Mouse (Mus musculus) MEL (cell line): ENCODE data around the gene Gimap9. TPM values are rescaled to one million over a fixed set of nuclear protein-coding genes. Genes with fewer than 3 reads are reported as not detected.

Source experiments
- DNase-seq: peaks from one replicate; pipeline ENCODE4 v3.0.0; 2011; ENCODE audit warnings: low read depth, low spot score
- H3K27ac ChIP-seq: 2 replicates; pipeline ENCODE4 v1.5.1; 2012; ENCODE audit warnings: low read depth, mild to moderate bottlenecking, control low read depth, low read length, moderate library complexity; ENCODE audit not compliant: control insufficient read depth
- H3K27me3 ChIP-seq, 2 experiments: fragments of 150-350 bp in 1 of 2; sonication (generic) in 1 of 2; 2 replicates each; pipeline ENCODE4 v1.6.1; 2012; ENCODE audit warnings: low read length in 2 of 2, mild to moderate bottlenecking in 2 of 2, improper control_type of control experiment in 1 of 2, moderate library complexity in 1 of 2; ENCODE audit not compliant: insufficient read depth in 2 of 2, control insufficient read depth in 1 of 2
- H3K36me3 ChIP-seq, 2 experiments: 2 replicates each; pipeline ENCODE4 v1.6.1; 2012 to 2014; ENCODE audit warnings: low read length in 2 of 2, improper control_type of control experiment in 1 of 2, inconsistent platforms in 1 of 2, mild to moderate bottlenecking in 1 of 2; ENCODE audit not compliant: insufficient read depth in 2 of 2, control insufficient read depth in 1 of 2
- H3K4me1 ChIP-seq, 2 experiments: fragments of 150-350 bp in 1 of 2; sonication (generic) in 1 of 2; 2 replicates each; pipeline ENCODE4 v1.6.1; 2012; ENCODE audit warnings: low read length in 2 of 2, improper control_type of control experiment in 1 of 2, mild to moderate bottlenecking in 1 of 2; ENCODE audit not compliant: insufficient read depth in 2 of 2, control insufficient read depth in 1 of 2
- H3K4me3 ChIP-seq, 2 experiments: fragments of 150-350 bp in 1 of 2; sonication (generic) in 1 of 2; 2 replicates each; pipeline ENCODE4 v1.5.1; 2012; ENCODE audit warnings: low read depth in 2 of 2, low read length in 2 of 2, mild to moderate bottlenecking in 2 of 2, moderate library complexity in 2 of 2, control low read depth in 1 of 2, improper control_type of control experiment in 1 of 2; ENCODE audit not compliant: control insufficient read depth in 1 of 2, insufficient read depth in 1 of 2
- H3K79me2 ChIP-seq: 2 replicates; pipeline ENCODE4 v1.6.1; 2012; ENCODE audit warnings: mild to moderate bottlenecking, low read length, moderate library complexity; ENCODE audit not compliant: control insufficient read depth, poor library complexity, insufficient read depth
- H3K9ac ChIP-seq: 2 replicates; pipeline ENCODE4 v1.6.1; 2012; ENCODE audit warnings: low read depth, mild to moderate bottlenecking, control low read depth, low read length, moderate library complexity; ENCODE audit not compliant: control insufficient read depth, poor library complexity, severe bottlenecking
- H3K9me3 ChIP-seq: fragments of 150-350 bp; sonication (generic); replicated peaks from 2 replicates; pipeline ENCODE4 v1.6.1; 2012; ENCODE audit warnings: mild to moderate bottlenecking, low read length, improper control_type of control experiment, moderate library complexity; ENCODE audit not compliant: insufficient read depth
- BHLHE40 ChIP-seq: IDR thresholded peaks from 2 replicates; pipeline ENCODE4 v1.6.1; 2012; ENCODE audit warnings: low read depth, mild to moderate bottlenecking, inconsistent platforms, low read length, improper control_type of control experiment, borderline replicate concordance
- CHD2 ChIP-seq: IDR thresholded peaks from 2 replicates; pipeline ENCODE4 v1.6.1; 2011; ENCODE audit warnings: low read length, improper control_type of control experiment
- E2F4 ChIP-seq: IDR thresholded peaks from 2 replicates; pipeline ENCODE4 v1.6.1; 2011; ENCODE audit warnings: low read depth, low read length, improper control_type of control experiment, borderline replicate concordance
- ELF1 ChIP-seq: IDR thresholded peaks from 2 replicates; pipeline ENCODE4 v1.6.1; 2014; ENCODE audit warnings: low read depth, mild to moderate bottlenecking, inconsistent platforms, low read length, improper control_type of control experiment, moderate library complexity
- EP300 ChIP-seq, 2 experiments: IDR thresholded peaks; 2 replicates each; pipeline ENCODE4 v1.6.1; 2011; ENCODE audit warnings: improper control_type of control experiment in 2 of 2, low read length in 2 of 2, low read depth in 1 of 2, mild to moderate bottlenecking in 1 of 2
- ETS1 ChIP-seq: IDR thresholded peaks from 2 replicates; pipeline ENCODE4 v1.6.1; 2012; ENCODE audit warnings: low read depth, mild to moderate bottlenecking, inconsistent platforms, low read length, improper control_type of control experiment, moderate library complexity
- GABPA ChIP-seq: IDR thresholded peaks from 2 replicates; pipeline ENCODE4 v1.6.1; 2012; ENCODE audit warnings: low read depth, mild to moderate bottlenecking, inconsistent platforms, low read length, improper control_type of control experiment, moderate library complexity
- GATA1 ChIP-seq: IDR thresholded peaks from 2 replicates; pipeline ENCODE4 v1.6.1; 2011; ENCODE audit warnings: low read depth, low read length, improper control_type of control experiment
- HCFC1 ChIP-seq: IDR thresholded peaks from 2 replicates; pipeline ENCODE4 v1.6.1; 2012; ENCODE audit warnings: low read depth, mild to moderate bottlenecking, inconsistent platforms, low read length, improper control_type of control experiment, moderate library complexity
- MAFK ChIP-seq: IDR thresholded peaks from 2 replicates; pipeline ENCODE4 v1.6.1; 2011; ENCODE audit warnings: low read depth, mild to moderate bottlenecking, low read length, improper control_type of control experiment, borderline replicate concordance
- MEF2A ChIP-seq: IDR thresholded peaks from 2 replicates; pipeline ENCODE4 v1.6.1; 2014; ENCODE audit warnings: low read depth, mild to moderate bottlenecking, inconsistent platforms, low read length, improper control_type of control experiment; ENCODE audit not compliant: poor library complexity, insufficient replicate concordance, severe bottlenecking; ENCODE audit errors: extremely low read depth
- MXI1 ChIP-seq: IDR thresholded peaks from 2 replicates; pipeline ENCODE4 v1.6.1; 2011; ENCODE audit warnings: mild to moderate bottlenecking, low read depth, low read length, improper control_type of control experiment
- MYB ChIP-seq: IDR thresholded peaks from 2 replicates; pipeline ENCODE4 v1.6.1; 2011; ENCODE audit warnings: mild to moderate bottlenecking, low read depth, low read length, improper control_type of control experiment
- MYC ChIP-seq: IDR thresholded peaks from 2 replicates; pipeline ENCODE4 v1.6.1; 2011; ENCODE audit warnings: low read depth, mild to moderate bottlenecking, low read length, improper control_type of control experiment, moderate library complexity
- NELFE ChIP-seq: IDR thresholded peaks from 2 replicates; pipeline ENCODE4 v1.6.1; 2011; ENCODE audit warnings: low read depth, low read length, improper control_type of control experiment
- NRF1 ChIP-seq: IDR thresholded peaks from 2 replicates; pipeline ENCODE4 v1.6.1; 2014; ENCODE audit warnings: low read depth, mild to moderate bottlenecking, inconsistent platforms, low read length, improper control_type of control experiment, moderate library complexity; ENCODE audit not compliant: poor library complexity, insufficient read depth, severe bottlenecking
- POLR2A ChIP-seq, 2 experiments: IDR thresholded peaks; 2 replicates each; pipeline ENCODE4 v1.6.1; 2011 to 2012; ENCODE audit warnings: low read length in 2 of 2, mild to moderate bottlenecking in 2 of 2, control low read depth in 1 of 2, improper control_type of control experiment in 1 of 2, low read depth in 1 of 2, moderate library complexity in 1 of 2; ENCODE audit not compliant: control insufficient read depth in 1 of 2, insufficient read depth in 1 of 2, poor library complexity in 1 of 2
- POLR2AphosphoS2 ChIP-seq: IDR thresholded peaks from 2 replicates; pipeline ENCODE4 v1.6.1; 2011; ENCODE audit warnings: low read length, improper control_type of control experiment
- TAL1 ChIP-seq: IDR thresholded peaks from 2 replicates; pipeline ENCODE4 v1.6.1; 2012; ENCODE audit warnings: mild to moderate bottlenecking, inconsistent platforms, low read length, moderate library complexity, mixed read lengths
- TBP ChIP-seq: IDR thresholded peaks from 2 replicates; pipeline ENCODE4 v1.8.0; 2011; ENCODE audit warnings: low read depth, low read length, improper control_type of control experiment
- TCF12 ChIP-seq: IDR thresholded peaks from 2 replicates; pipeline ENCODE4 v1.6.1; 2014; ENCODE audit warnings: low read depth, mild to moderate bottlenecking, inconsistent platforms, low read length, improper control_type of control experiment, moderate library complexity
- UBTF ChIP-seq: IDR thresholded peaks from 2 replicates; pipeline ENCODE4 v1.6.1; 2012; ENCODE audit warnings: low read depth, mild to moderate bottlenecking, inconsistent platforms, low read length, improper control_type of control experiment, moderate library complexity, borderline replicate concordance; ENCODE audit not compliant: insufficient read depth
- USF2 ChIP-seq, 2 experiments: IDR thresholded peaks; 2 replicates each; pipeline ENCODE4 v1.6.1; 2011 to 2012; ENCODE audit warnings: improper control_type of control experiment in 2 of 2, low read length in 2 of 2, borderline replicate concordance in 1 of 2, inconsistent platforms in 1 of 2, low read depth in 1 of 2, mild to moderate bottlenecking in 1 of 2; ENCODE audit not compliant: insufficient read depth in 1 of 2
- ZC3H11A ChIP-seq: IDR thresholded peaks from 2 replicates; pipeline ENCODE4 v1.6.1; 2012; ENCODE audit warnings: low read depth, mild to moderate bottlenecking, inconsistent platforms, low read length, improper control_type of control experiment
- ZKSCAN1 ChIP-seq: IDR thresholded peaks from 2 replicates; pipeline ENCODE4 v1.6.1; 2012; ENCODE audit warnings: low read depth, mild to moderate bottlenecking, inconsistent platforms, low read length, improper control_type of control experiment, moderate library complexity
- polyA plus RNA-seq, 2 experiments: library from polyadenylated mRNA; stranded (reverse) in 1 of 2; unstranded in 1 of 2; fragments of >175 nt in 1 of 2; fragments of >200 nt in 1 of 2; gene quantifications; 2 replicates each; pipeline versions ENCODE4 v1.2.1 to v1.2.4; 2012; ENCODE audit warnings: low replicate concordance in 2 of 2, low read depth in 1 of 2; ENCODE audit not compliant: insufficient read length in 2 of 2, insufficient read depth in 1 of 2, missing spikeins in 1 of 2
- total RNA-seq: library from RNA; depleted of rRNA; stranded (reverse); fragments of 300-350 nt; gene quantifications from 2 replicates; pipeline ENCODE4 v1.2.3, GENCODE M21; 2012

The Gimap9 gene
- total and polyA plus RNA-seq, 3 experiments = 4.8 to 6.2 TPM; not detected in 1

DNA sequence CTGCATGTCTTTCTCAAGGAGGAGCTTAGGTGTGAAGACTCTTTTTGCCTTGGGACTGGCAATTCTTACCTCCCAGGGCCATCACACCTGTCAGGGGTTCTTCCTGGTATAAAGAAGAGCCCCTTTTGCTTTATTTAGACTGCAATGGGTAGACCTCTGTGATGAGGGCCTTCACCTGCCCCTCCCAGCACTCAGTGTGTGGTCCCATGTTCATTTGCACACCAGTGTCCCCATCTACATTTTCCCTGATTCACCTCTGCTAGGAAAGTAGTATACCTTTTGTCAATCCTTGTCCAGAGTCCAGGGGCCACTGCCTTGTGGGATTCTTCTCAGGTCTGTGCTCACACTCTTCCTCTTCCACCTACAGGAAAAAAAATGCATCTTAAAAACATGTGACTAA lies 28.2 kb downstream of the Gimap9 start:
- H3K4me1 ChIP-seq = no peaks in the 10 kb centered on the region
- no peaks in the 10 kb centered on the region for H3K9me3 ChIP-seq
- TF ChIP-seq POLR2AphosphoS2 (no peak), HCFC1 (no peak), MAFK (no peak), UBTF (no peak), TBP (no peak), EP300 (IDR thresholded peaks at IDR 0.05; ENCODE audit: low read depth in 1 of 2, low read length in 2 of 2) (no peak), E2F4 (no peak), TCF12 (no peak), CHD2 (no peak), MXI1 (no peak), POLR2A (IDR thresholded peaks at IDR 0.05; ENCODE audit: control insufficient read depth in 1 of 2, insufficient read depth in 1 of 2, low read depth in 1 of 2, low read length in 2 of 2, poor library complexity in 1 of 2) (no peak), GATA1 (no peak)
- TF ChIP-seq, all 39 proteins: peak for 0
- Histone ChIP-seq H3K27ac (no peak overlapping the region), H3K79me2 (no peaks in the 10 kb centered on the region), H3K36me3 (no peaks in the 10 kb centered on the region), H3K4me3 (no peak overlapping the region), H3K27me3 (peaks cover 0 to 2% of the 10 kb centered on the region in 2 experiments; a peak in 1 of 4 replicates), H3K9ac (no peak overlapping the region)
- no peak for DNase-seq

DNA sequence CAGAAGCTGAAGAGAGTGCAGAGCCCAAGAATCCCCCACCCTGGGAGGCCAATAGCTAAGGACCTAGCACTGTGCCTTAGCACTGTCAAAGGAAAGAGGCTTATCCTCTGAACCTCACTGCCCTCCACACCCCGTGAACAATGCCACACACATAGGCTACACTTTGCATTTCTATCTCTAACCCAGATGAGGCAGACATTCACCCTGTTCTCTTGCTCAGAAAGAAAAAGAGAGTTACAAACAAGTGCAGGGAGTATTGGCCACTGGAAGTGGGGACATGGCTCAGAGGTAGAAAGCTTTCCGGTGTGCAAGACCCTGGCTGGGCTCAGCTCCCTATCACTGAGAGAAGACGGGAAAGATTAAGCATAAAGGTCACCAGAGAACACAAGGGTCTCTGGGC lies 30.2 kb downstream of the Gimap9 start:
- no peak for TF ChIP-seq CHD2
- no peak for TF ChIP-seq ELF1
- TF ChIP-seq POLR2A (IDR thresholded peaks at IDR 0.05; ENCODE audit: control insufficient read depth in 1 of 2, insufficient read depth in 1 of 2, low read depth in 1 of 2, low read length in 2 of 2, poor library complexity in 1 of 2) = no peak
- TF ChIP-seq TAL1 = no peak
- no peak for TF ChIP-seq MEF2A
- no peaks in the 10 kb centered on the region for H3K4me1 ChIP-seq
- H3K9me3 ChIP-seq = no peaks in the 10 kb centered on the region
- peaks cover 0 to 2% of the 10 kb centered on the region in 2 experiments; a peak in 1 of 4 replicates for H3K27me3 ChIP-seq
- no peaks in the 10 kb centered on the region for H3K79me2 ChIP-seq
- H3K27ac ChIP-seq = no peak overlapping the region
- H3K9ac ChIP-seq = no peak overlapping the region
- no peak overlapping the region for H3K4me3 ChIP-seq
- DNase-seq = no peak
- H3K36me3 ChIP-seq = no peaks in the 10 kb centered on the region

DNA sequence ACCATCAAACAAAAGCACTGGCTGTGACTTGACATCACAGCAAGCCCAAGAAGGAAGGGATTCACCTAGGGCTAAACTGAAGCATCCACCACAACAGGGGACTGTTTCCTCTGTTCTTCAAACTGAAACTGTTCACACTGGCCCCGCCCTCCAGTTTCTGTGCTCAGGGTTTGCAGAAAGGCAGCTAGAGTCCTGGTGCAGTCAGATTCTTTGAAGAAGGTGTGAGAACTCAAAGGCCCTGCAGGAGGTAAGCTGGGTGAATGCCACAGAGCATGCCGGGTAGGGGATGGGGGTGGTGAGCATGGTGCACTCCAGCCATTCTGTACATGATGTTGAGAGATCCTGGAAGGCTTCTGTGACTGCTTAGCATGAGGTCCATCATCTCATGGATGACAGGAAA lies 42.5 kb downstream of the Gimap9 start, which contains the start of the genes Gm28053 and Gimap7:
Gene Gm28053, plus strand, starts transcription at position 153 of the 400 bp plus-strand sequence.
Gene Gimap7, plus strand, starts transcription at position 167 of the 400 bp plus-strand sequence.
- no peaks in the 10 kb centered on the region for H3K36me3 ChIP-seq
- H3K27ac ChIP-seq = no peak within 1 kb of the TSS
- no peak for DNase-seq
- no peak for TF ChIP-seq GABPA
- no peak for TF ChIP-seq ZKSCAN1
- TF ChIP-seq ZC3H11A = no peak
- TF ChIP-seq MYC = no peak
- no peak for TF ChIP-seq EP300 (IDR thresholded peaks at IDR 0.05; ENCODE audit: low read depth in 1 of 2, low read length in 2 of 2)
- TF ChIP-seq NRF1 = no peak
- no peak for TF ChIP-seq POLR2A (IDR thresholded peaks at IDR 0.05; ENCODE audit: control insufficient read depth in 1 of 2, insufficient read depth in 1 of 2, low read depth in 1 of 2, low read length in 2 of 2, poor library complexity in 1 of 2)
- TF ChIP-seq BHLHE40 = no peak
- TF ChIP-seq USF2 (IDR thresholded peaks at IDR 0.05; ENCODE audit: borderline replicate concordance in 1 of 2, insufficient read depth in 1 of 2, low read depth in 1 of 2, low read length in 2 of 2) = no peak
- no peak for TF ChIP-seq TCF12
- TF ChIP-seq MYB = no peak
- TF ChIP-seq UBTF = no peak
- no peak for TF ChIP-seq ETS1
- TF ChIP-seq NELFE = no peak
- TF ChIP-seq CHD2 = no peak
- no peaks in the 10 kb centered on the region for H3K9me3 ChIP-seq
- H3K4me1 ChIP-seq = no peaks in the 10 kb centered on the region
- no peak within 1 kb of the TSS for H3K4me3 ChIP-seq
- no peaks in the 10 kb centered on the region for H3K27me3 ChIP-seq
- no peaks in the 10 kb centered on the region for H3K79me2 ChIP-seq
- H3K9ac ChIP-seq = no peak within 1 kb of the TSS
